Mouse (Mus musculus) neural tube, embryonic 12.5 days (tissue): ENCODE measurements around the gene Tmem219. TPM values are rescaled to one million over a fixed set of nuclear protein-coding genes. Genes with fewer than 3 reads are reported as not detected.
"Not testable (repeated sequence)": the region's sequence is repeated elsewhere in the genome, so short reads cannot be mapped to it uniquely, and the experiment has no call there.

Source experiments
- ATAC-seq: fragments of 200-750 bp; cut with Nextera tagmentation; 2 replicates; pipeline ENCODE4 v1.8.0; 2017; ENCODE audit warnings: low read depth, mild to moderate bottlenecking, moderate TSS enrichment, moderate library complexity; ENCODE audit not compliant: low FRiP score
- H3K27ac ChIP-seq: fragments of 300-500 bp; sonication (generic); 2 replicates; pipeline ENCODE4 v1.5.1; 2016
- H3K27me3 ChIP-seq: fragments of 300-500 bp; sonication (generic); replicated peaks from 2 replicates; pipeline ENCODE4 v1.6.1; 2016; ENCODE audit warnings: mild to moderate bottlenecking
- H3K36me3 ChIP-seq: fragments of 300-500 bp; sonication (generic); 2 replicates; pipeline ENCODE4 v1.6.1; 2016; ENCODE audit warnings: mild to moderate bottlenecking
- H3K4me1 ChIP-seq: fragments of 300-500 bp; sonication (generic); 2 replicates; pipeline ENCODE4 v1.6.1; 2016
- H3K4me2 ChIP-seq: fragments of 300-500 bp; sonication (generic); replicated peaks from 2 replicates; pipeline ENCODE4 v1.6.1; 2016; ENCODE audit warnings: mild to moderate bottlenecking
- H3K4me3 ChIP-seq: fragments of 300-500 bp; sonication (generic); 2 replicates; pipeline ENCODE4 v1.5.1; 2016
- H3K9ac ChIP-seq: fragments of 300-500 bp; sonication (generic); 2 replicates; pipeline ENCODE4 v1.6.1; 2016; ENCODE audit warnings: mild to moderate bottlenecking
- H3K9me3 ChIP-seq: fragments of 300-500 bp; sonication (generic); 2 replicates; pipeline ENCODE4 v1.6.1; 2016; ENCODE audit warnings: mild to moderate bottlenecking
- WGBS: fragments of 180-500 bp; shearing (Covaris S2); methylation state at CpG from one replicate; pipeline ENCODE4 v1.1.7; 2016; 5-methylcytosine and 5-hydroxymethylcytosine counted together
- polyA plus RNA-seq: library from polyadenylated mRNA; unstranded; fragments of >200 nt; fragmentation: Nextera tagmentation; extraction: Ambion mirVana; gene quantifications from 2 replicates; pipeline ENCODE4 v1.2.1, GENCODE M21; 2016

Tmem219 gene
- polyA plus RNA-seq, 1 experiment from 2014 or later, result 22.0 TPM

DNA sequence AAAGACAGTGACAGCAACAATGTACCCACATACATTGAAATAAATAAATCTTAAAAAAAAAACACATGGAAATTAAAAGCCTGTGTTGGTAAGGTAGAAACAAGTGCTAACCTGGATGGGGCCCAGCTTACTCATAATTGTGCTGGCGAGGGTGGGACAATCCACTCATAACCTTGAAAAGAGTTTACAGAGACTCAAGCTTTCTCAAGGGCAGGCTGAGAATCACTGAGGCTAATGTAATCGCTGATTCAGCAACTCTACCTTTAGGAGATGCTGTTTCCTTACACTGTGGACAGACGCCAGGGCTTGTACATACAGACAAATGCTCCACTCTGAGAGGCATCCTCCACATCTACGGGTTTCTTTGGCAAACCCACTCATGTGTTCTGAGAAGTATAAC, 2.7 kb downstream of the Tmem219 start:
- Histone ChIP-seq H3K9me3 (no peaks in the 10 kb centered on the region), H3K36me3 (no peaks in the 10 kb centered on the region), H3K4me2 (no peak overlapping the region), H3K9ac (no peak overlapping the region), H3K4me3 (no peak overlapping the region), H3K4me1 (peaks cover 16% of the 10 kb centered on the region), H3K27me3 (no peaks in the 10 kb centered on the region), H3K27ac (no peak overlapping the region)
- 89% methylated on average over 4 of the region's 4 CpGs for WGBS
- ATAC-seq, result no peak

DNA sequence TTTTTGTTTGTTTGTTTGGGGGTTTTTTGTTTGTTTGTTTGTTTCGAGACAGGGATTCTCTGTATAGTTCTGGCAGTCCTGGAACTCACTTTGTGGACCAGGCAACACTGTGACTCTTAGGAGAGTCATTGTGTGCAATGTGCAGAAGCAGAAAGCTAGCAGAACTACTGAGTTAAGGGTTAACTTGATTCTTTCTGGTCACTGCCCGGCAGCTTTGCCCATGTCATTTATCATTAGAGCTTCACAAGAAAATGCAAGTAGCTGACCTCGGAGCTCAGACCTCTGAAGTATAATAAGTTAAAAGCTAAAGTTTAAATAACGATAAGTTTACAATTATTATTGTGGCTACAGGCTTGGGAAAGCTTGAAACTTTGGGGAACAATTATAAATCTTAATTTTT, 4.4 kb downstream of the Tmem219 start:
- H3K9me3 ChIP-seq, H3K4me3 ChIP-seq, H3K9ac ChIP-seq, H3K4me2 ChIP-seq, H3K27me3 ChIP-seq, H3K36me3 ChIP-seq, H3K27ac ChIP-seq, ATAC-seq: not testable (repeated sequence)
- H3K4me1 ChIP-seq, result peaks cover 16% of the 10 kb centered on the region
- WGBS, result 23% methylated on average over 4 of the region's 4 CpGs

DNA sequence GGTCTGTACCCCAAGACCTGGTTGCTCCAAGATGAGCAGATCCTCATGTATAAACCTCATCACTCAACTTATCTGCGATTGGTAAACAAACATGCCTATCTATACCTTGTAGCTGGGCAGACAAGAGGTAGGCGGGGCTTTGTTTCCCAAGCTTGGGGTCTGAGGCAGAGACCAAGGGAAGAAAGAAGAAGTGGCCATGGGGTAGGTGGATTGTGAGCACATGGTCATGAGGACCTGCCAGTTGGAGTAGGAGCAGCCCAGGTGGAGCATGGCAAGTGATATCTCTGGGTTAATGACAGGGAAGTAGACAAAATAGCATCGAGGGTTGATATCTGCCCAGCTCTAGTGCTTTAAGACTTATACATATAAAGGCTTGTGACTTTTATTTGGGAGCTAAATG, 7.9 kb downstream of the Tmem219 start:
- Histone ChIP-seq H3K9me3 (no peaks in the 10 kb centered on the region), H3K4me1 (no peaks in the 10 kb centered on the region), H3K4me3 (no peak overlapping the region), H3K4me2 (no peak overlapping the region), H3K36me3 (no peaks in the 10 kb centered on the region), H3K27ac (no peak overlapping the region), H3K9ac (no peak overlapping the region), H3K27me3 (no peaks in the 10 kb centered on the region)
- ATAC-seq, result no peak
- 94% methylated on average over 3 of the region's 3 CpGs for WGBS

DNA sequence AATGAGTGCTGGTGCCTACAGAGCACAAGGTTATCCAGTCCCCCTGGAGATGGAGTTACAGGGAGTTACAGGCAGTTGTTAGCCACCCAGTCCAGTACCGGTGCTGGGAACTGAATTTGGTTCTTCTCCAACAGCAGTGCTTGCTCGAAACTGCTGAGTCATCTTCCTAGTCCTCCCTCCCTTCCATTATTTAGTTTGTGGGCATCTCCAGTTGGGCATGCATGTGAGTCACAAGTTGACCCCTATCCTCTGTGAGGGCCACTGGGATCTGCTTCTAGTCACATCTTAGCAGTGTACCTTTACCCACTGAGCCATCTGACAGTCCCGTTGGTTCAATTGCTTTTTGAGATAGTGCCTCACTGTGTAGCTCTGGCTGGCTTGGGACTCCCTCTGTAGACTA, 17.1 kb downstream of the Tmem219 start:
- Histone ChIP-seq H3K4me1 (no peaks in the 10 kb centered on the region), H3K4me3 (no peak overlapping the region), H3K4me2 (no peak overlapping the region), H3K9me3 (no peaks in the 10 kb centered on the region), H3K36me3 (no peaks in the 10 kb centered on the region), H3K27me3 (no peaks in the 10 kb centered on the region), H3K27ac (no peak overlapping the region), H3K9ac (no peak overlapping the region)
- no peak for ATAC-seq
- 91% methylated on average over 3 of the region's 3 CpGs for WGBS

DNA sequence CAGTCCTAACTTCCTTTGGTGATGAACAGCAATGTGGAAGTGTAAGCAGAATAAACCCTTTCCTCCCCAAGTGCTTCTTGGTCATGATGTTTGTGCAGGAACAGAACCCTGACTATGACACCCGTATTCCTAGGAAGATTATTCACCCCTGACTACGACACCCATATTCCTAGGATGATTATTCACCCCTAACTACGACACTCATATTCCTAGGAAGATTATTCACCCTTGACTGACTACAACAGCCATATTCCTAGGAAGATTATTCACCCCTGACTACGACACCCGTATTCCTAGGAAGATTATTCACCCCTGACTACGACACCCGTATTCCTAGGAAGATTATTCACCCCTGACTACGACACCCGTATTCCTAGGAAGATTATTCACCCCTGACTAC, 22.9 kb downstream of the Tmem219 start:
- not testable (repeated sequence) for ATAC-seq, H3K36me3 ChIP-seq, H3K4me2 ChIP-seq, H3K27ac ChIP-seq, H3K4me3 ChIP-seq, H3K27me3 ChIP-seq, H3K9me3 ChIP-seq, H3K9ac ChIP-seq
- H3K4me1 ChIP-seq, result peaks cover 14% of the 10 kb centered on the region
- 96% methylated on average over 8 of the region's 9 CpGs for WGBS

DNA sequence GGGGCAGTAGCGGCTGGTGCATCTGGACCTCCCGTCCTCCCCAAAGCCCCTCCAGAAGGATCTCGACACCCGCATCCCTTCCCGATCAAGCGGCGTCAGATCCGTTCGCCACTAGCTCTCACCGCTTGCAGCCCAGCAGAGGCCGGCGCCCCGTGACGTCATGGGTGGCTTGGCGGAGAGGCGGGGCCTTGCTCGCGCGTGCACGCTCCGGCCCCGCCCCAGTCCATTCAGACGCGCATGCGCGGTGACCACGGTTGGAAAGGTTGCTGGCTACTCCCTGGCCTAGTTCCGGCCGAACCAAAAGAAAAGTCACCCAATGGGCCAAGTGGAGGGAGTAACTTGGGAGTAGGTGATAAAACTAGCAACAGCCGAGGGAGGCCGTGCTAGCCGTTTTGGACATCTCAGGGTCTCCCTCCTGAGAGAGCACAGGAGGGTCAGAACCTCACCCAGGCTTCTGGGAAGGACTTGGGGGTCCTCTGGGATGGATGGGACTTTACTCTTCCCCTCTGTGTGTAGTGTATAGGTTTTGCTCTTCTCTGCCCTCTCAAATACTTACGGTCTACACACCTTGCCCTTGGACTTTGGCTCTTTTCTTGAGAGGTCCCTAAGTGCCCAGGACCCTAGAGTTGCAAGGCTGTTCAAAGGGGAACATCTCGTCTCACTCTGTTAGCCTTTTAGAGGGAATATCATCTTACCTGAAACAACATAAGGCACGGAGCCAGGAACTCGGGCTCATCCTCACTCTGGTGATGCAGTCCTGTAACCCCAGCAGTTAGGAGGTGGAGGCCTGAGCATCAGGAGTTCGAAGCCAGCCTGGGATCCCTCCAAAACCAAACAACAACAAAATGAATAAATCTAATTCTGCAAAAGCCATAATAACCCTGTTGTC, 24.4 kb downstream of the Tmem219 start:
- peak overlapping the region; percentile 76 for H3K9ac ChIP-seq
- no peaks in the 10 kb centered on the region for H3K9me3 ChIP-seq
- peaks cover 14% of the 10 kb centered on the region for H3K4me1 ChIP-seq
- H3K27ac ChIP-seq, result 0 out of 2 replicates have a peak overlapping the region, but pooled peaks have one; percentile 42
- 12% methylated on average over 37 of the region's 37 CpGs for WGBS
- H3K27me3 ChIP-seq, result no peaks in the 10 kb centered on the region
- H3K36me3 ChIP-seq, result no peaks in the 10 kb centered on the region
- H3K4me2 ChIP-seq, result peak overlapping the region; percentile 78
- peak overlapping the region; percentile 59 for H3K4me3 ChIP-seq
- ATAC-seq, result peak; percentile 91

DNA sequence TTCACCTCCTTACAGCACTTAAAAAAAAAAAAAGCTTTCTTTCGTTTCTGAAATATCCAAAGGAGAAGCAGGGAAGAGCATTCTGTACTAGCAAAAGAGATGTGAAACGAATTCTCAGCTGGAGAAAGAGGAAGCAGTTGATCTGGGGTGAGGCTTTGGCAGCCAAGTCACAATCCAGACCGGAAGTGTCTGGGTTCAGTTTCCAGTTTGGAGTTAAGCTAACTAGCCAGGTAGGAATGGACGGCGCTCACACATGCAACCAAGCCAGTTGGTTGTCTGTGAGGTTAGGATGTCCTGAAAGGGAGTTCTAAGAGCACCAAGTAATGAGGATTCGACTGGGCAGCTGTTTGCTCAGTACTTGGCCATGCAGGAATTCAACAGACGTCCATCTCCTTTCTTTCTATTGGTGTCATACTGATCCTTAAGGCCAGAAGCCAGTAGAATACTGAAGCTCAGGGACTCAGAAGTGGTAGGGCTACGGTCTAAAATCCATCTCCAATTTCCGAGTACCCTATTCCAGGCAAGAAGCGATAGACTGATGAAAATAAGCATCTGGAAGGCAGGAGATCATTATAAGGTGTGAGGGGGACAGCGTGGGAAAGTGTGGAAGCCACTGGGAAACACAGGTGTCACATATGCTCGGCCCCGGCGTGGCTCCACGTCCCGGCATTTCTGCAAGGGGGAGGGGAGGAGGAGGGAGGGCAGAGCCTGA, 25.2 kb downstream of the Tmem219 start:
- Histone ChIP-seq H3K9me3 (no peaks in the 10 kb centered on the region), H3K9ac (peak overlapping the region; percentile 76), H3K4me1 (peaks cover 14% of the 10 kb centered on the region), H3K4me2 (peak overlapping the region; percentile 78), H3K36me3 (no peaks in the 10 kb centered on the region), H3K27ac (0 out of 2 replicates have a peak overlapping the region, but pooled peaks have one; percentile 42), H3K4me3 (peak overlapping the region; percentile 59), H3K27me3 (no peaks in the 10 kb centered on the region)
- WGBS, result 27% methylated on average over 16 of the region's 16 CpGs
- peak; percentile 88 for ATAC-seq

DNA sequence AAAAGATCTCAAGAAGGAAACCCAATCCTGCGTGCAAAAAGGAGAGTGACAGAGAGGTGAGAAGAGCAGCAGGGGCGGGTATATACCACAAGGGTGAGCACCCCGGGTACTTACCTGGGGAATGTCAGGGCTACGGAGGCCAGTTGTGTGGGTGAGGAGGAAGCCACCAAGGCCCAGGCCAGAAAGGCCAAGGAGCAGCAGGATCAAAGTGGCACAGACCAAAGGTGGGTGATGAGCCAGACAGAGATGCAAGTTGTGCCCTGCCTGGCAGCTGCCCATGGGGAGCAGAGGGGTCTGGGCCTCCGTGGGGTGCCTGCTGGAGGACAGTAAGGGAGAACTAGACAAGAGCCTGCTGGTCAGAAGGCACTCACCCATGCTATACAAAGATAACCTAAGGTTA, 25.8 kb downstream of the Tmem219 start:
- ATAC-seq, result no peak
- Histone ChIP-seq H3K4me1 (peaks cover 14% of the 10 kb centered on the region), H3K9me3 (no peaks in the 10 kb centered on the region), H3K4me2 (0 out of 2 replicates have a peak overlapping the region, but pooled peaks have one; percentile 78), H3K9ac (no peak overlapping the region), H3K36me3 (no peaks in the 10 kb centered on the region), H3K27ac (no peak overlapping the region), H3K4me3 (no peak overlapping the region), H3K27me3 (no peaks in the 10 kb centered on the region)
- 85% methylated on average over 5 of the region's 5 CpGs for WGBS

DNA sequence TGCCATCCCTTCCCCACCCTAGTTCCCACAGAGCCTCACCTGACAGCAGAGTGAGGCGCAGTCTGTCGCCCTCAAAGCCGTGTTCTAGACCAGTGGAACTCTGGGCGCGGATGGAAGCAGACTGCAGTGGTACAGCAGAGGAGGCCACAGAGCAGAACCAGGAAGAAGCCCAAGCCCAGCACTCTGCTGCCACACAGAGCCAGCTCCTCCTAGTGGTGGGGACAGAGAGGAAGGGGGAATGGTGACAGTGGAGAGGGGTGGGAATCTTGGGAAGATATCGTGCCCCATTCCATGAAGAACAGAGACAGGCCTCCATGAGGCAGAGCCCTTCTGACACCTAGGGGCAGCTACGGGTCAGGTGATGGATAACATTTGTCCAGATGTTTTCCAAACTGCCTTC, 33.9 kb downstream of the Tmem219 start:
- H3K36me3 ChIP-seq, result 0 out of 2 replicates have a peak, but pooled peaks cover 6% of the 10 kb centered on the region

DNA sequence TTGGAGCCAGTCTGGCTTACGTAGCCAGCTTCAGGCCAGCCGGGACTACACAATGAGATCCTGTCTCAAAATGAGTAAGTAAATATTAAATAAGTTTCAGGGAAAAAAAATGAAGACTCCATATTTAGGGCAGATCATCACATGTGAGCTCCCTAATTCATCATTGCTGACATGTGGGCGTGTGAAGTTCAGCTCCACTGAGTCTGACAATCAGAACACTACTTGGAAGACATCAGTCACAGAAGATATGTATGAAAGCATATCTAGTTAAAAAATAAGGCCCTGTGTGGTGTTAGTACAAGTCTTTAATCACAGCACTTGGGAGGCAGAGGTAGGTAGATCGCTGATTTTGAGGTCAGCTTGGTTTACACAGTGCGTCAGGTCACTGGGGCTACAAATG, 35.4 kb downstream of the Tmem219 start:
- Histone ChIP-seq H3K27me3 (no peaks in the 10 kb centered on the region), H3K9me3 (no peaks in the 10 kb centered on the region), H3K36me3 (0 out of 2 replicates have a peak, but pooled peaks cover 6% of the 10 kb centered on the region), H3K4me1 (peaks cover 15% of the 10 kb centered on the region), H3K4me3 (no peak overlapping the region), H3K9ac (no peak overlapping the region), H3K27ac (no peak overlapping the region), H3K4me2 (no peak overlapping the region)
- WGBS, result 88% methylated on average over 5 of the region's 5 CpGs
- no peak for ATAC-seq

More for the DNA sequence above, 33.9 kb downstream of the Tmem219 start:
- no peak overlapping the region for H3K4me2 ChIP-seq
- no peak overlapping the region for H3K27ac ChIP-seq
- 49% methylated on average over 7 of the region's 7 CpGs for WGBS
- H3K4me3 ChIP-seq, result no peak overlapping the region
- H3K4me1 ChIP-seq, result 0 out of 2 replicates have a peak, but pooled peaks cover under 1% of the 10 kb centered on the region
- no peak overlapping the region; the same call in 1 of the 2 replicates for H3K9ac ChIP-seq
- no peaks in the 10 kb centered on the region for H3K9me3 ChIP-seq
- H3K27me3 ChIP-seq, result no peaks in the 10 kb centered on the region
- ATAC-seq, result no peak

DNA sequence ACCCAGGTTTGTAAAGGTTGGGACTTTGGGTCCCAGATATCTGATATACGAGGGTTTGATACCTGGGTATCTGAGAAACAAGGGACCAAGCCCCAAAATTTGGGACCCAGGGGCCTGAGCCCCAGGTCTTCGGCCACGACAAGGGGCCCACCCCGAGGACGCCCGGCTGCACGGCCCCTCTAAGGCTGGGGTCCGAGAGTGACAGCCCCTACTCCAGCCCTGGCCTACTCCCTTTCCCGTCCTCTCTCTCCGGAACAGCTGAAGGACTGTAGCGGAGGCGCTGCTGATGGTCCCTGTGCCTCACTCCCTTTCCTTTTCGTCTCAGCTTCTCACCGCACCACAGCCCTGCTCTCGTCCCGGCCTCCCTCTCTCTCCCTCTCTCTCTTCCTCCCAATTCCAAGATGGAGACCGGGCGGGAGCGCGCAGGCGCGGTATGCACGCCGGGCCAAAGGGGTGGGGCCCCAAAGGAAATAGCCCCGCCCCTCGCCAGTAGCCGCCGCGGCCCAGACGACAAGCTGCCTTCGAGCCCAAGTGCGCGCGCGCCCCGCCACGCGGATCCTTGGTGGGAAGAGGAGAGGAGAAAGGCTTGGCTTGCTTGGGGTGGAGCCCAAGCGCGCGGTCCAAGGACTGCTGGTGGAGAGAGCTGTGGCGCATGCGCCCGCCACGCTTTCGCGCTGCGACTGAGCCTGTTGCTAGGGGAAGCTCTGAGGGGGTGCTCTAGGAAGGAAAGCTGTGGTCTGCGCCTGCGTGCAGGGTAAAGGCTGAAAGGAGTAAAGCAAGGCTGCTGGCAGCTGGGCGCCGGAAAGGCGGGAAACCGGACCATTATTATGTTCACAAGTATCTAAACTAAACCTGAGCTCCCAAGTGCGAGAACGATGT, 38.2 kb downstream of the Tmem219 start, which contains the start of gene Taok2:
Taok2 (minus strand) TSS at position 418 of the 879 bp plus-strand sequence.
- Histone ChIP-seq H3K4me3 (peak within 1 kb of the TSS; percentile 74), H3K9me3 (no peaks in the 10 kb centered on the region), H3K9ac (peak within 1 kb of the TSS; percentile 87), H3K36me3 (peaks cover 11% of the 10 kb centered on the region), H3K27ac (peak within 1 kb of the TSS; percentile 90), H3K27me3 (no peaks in the 10 kb centered on the region), H3K4me1 (peaks cover 27% of the 10 kb centered on the region), H3K4me2 (peak within 1 kb of the TSS; percentile 100)
- peak; percentile 96 for ATAC-seq
- under 1% methylated on average over 56 of the region's 56 CpGs for WGBS
